19 mouse cellular contexts compared by ENCODE assay signal in the genomic region with DNA sequence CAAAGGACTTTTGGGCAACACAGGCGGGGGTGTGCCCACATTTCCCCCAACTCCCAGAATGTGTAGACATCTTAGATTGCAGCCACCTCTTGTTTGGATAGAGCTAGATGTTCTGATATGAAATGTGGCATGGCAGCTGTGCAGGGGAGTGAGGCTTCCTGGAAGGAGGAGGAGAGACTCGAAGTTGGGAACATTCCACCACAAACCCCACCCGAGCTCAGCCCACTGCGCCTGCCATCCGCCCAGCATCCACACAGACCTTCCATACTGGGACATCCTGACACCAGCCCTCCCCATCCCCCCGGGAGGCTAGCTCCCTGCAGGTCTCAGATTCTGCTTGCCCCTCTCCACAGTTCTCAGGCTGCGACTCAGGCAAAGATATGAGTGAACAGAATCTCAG.
A peak's percentile ranks its signal among the peaks of the same experiment; 100 is the strongest.
DNase-seq lines count a peak whose midpoint lies in the region; ATAC-seq and TF ChIP-seq lines count a peak whose summit lies in the region.
"Had no signal": no experiment of that assay in that cellular context is flagged by ENCODE, and none has a peak within 500 bp of the region (broad histone marks: within the 10 kb centered on the region; RNA-seq: fewer than 3 reads in every experiment).

No protein-coding gene starts in this region.

- no peak for ATAC-seq in kidney, embryonic 16.5 days (ENCODE audit: low FRiP score, low TSS enrichment)
- ATAC-seq: forebrain, embryonic 13.5 days; forebrain, postnatal 0 days had no signal

- no peak overlapping the region for H3K9ac ChIP-seq in kidney, embryonic 16.5 days (replicated peaks; ENCODE audit: low read length)
- H3K9ac ChIP-seq: embryonic facial prominence, embryonic 13.5 days; forebrain, embryonic 13.5 days; forebrain, postnatal 0 days; hindbrain, embryonic 12.5 days had no signal

- H3K9me3 ChIP-seq in kidney, embryonic 16.5 days (ENCODE audit: low read length), result no peaks in the 10 kb centered on the region
- H3K9me3 ChIP-seq: embryonic facial prominence, embryonic 13.5 days; forebrain, embryonic 13.5 days; heart, embryonic 10.5 days; hindbrain, embryonic 12.5 days had no signal

- H3K4me3 ChIP-seq in left cerebral cortex, adult 2 months, result no peak overlapping the region
- no peak overlapping the region for H3K4me3 ChIP-seq in kidney, embryonic 16.5 days (ENCODE audit: low read length)
- H3K4me3 ChIP-seq: embryonic facial prominence, embryonic 13.5 days; forebrain, embryonic 13.5 days; heart, embryonic 10.5 days; hindbrain, embryonic 12.5 days had no signal

- no peaks in the 10 kb centered on the region for H3K36me3 ChIP-seq in kidney, embryonic 16.5 days (ENCODE audit: insufficient read depth, low read length)
- H3K36me3 ChIP-seq: embryonic facial prominence, embryonic 13.5 days; heart, embryonic 10.5 days; hindbrain, embryonic 12.5 days had no signal

- TF ChIP-seq CTCF in left cerebral cortex, adult 2 months (IDR thresholded peaks at IDR 0.05), result no peak

- peak; percentile 33 for DNase-seq in layer of hippocampus, adult 11-12 months (ENCODE audit: low spot score)
- no peak for DNase-seq in layer of hippocampus, postnatal 10 days (ENCODE audit: low spot score in 2 of 2)
- DNase-seq in left cerebral cortex, adult 2 months (ENCODE audit: extremely low spot score in 1 of 2, low spot score in 2 of 2), result no peak
- DNase-seq in left cerebral cortex, postnatal 10 days (ENCODE audit: extremely low spot score in 1 of 2, low spot score in 2 of 2), result no peak
- peak; percentile 48 to 53 for DNase-seq in layer of hippocampus, adult 8-10 months (ENCODE audit: low spot score in 2 of 2)
- DNase-seq in gastrocnemius, postnatal 10 days, result no peak
- DNase-seq: adrenal gland, postnatal 10 days; cerebellum, adult 11-12 months; cerebellum, adult 9-10 months; cerebellum, postnatal 25 days; forebrain, postnatal 0 days; heart, adult 18-20 months; heart, postnatal 10 days; heart, postnatal 4 days had no signal

- H3K4me2 ChIP-seq in kidney, embryonic 16.5 days (replicated peaks; ENCODE audit: low read depth, low read length), result no peak overlapping the region
- H3K4me2 ChIP-seq: embryonic facial prominence, embryonic 13.5 days; forebrain, embryonic 13.5 days; hindbrain, embryonic 12.5 days had no signal

- no peaks in the 10 kb centered on the region for H3K27me3 ChIP-seq in kidney, embryonic 16.5 days (ENCODE audit: insufficient read depth, low read length)
- H3K27me3 ChIP-seq: embryonic facial prominence, embryonic 13.5 days; forebrain, embryonic 13.5 days; hindbrain, embryonic 12.5 days had no signal

- peak overlapping the region; percentile 58; the same call in 1 of the 2 replicates for H3K27ac ChIP-seq in left cerebral cortex, adult 2 months
- no peak overlapping the region for H3K27ac ChIP-seq in kidney, embryonic 16.5 days (ENCODE audit: low read length)
- H3K27ac ChIP-seq: embryonic facial prominence, embryonic 13.5 days; forebrain, embryonic 13.5 days; heart, embryonic 10.5 days; hindbrain, embryonic 12.5 days had no signal

- no peaks in the 10 kb centered on the region for H3K4me1 ChIP-seq in kidney, embryonic 16.5 days (ENCODE audit: insufficient read depth, low read length)
- H3K4me1 ChIP-seq: heart, embryonic 10.5 days; hindbrain, embryonic 12.5 days had no signal

- 55% methylated on average over 7 of the region's 7 CpGs for WGBS in kidney, embryonic 16.5 days

- intact Hi-C loops in left cerebral cortex, adult 2 months (cut with DNase I), result no loop called here
- intact Hi-C loops in left cerebral cortex, postnatal 10 days (cut with DNase I), result no loop called here

Comparison
In these comparisons a context has a peak if more than half of its experiments do, and no peak if none do; other contexts are left out.
1. DNase-seq: peak in layer of hippocampus, adult 11-12 months (single experiment) and layer of hippocampus, adult 8-10 months (2 of 2); none in layer of hippocampus, postnatal 10 days (0 of 2), left cerebral cortex, adult 2 months (0 of 2), left cerebral cortex, postnatal 10 days (0 of 2) and gastrocnemius, postnatal 10 days (single experiment).